Mouse (Mus musculus) erythroblast, adult 5-6 weeks (primary cell): ENCODE results near the gene Zbtb22. TPM values are rescaled to one million over a fixed set of nuclear protein-coding genes. Genes with fewer than 3 reads are reported as not detected.

Experiments
- ATAC-seq: replicated peaks from 2 replicates; pipeline ENCODE4 v1.8.0; 2016; ENCODE audit warnings: moderate number of reproducible peaks, mild to moderate bottlenecking, moderate TSS enrichment, inconsistent platforms; ENCODE audit not compliant: poor library complexity, low FRiP score, severe bottlenecking
- total RNA-seq, 2 experiments: library from RNA; stranded (forward) in 1 of 2; stranded (reverse) in 1 of 2; fragments of 150-400 nt in 1 of 2; fragments of 200-764, 138-1000 nt in 1 of 2; gene quantifications; 2 replicates each; pipeline versions ENCODE4 v1.2.3 to v1.2.4; 2015 to 2017; ENCODE audit warnings: low replicate concordance in 2 of 2

Zbtb22 gene
- total RNA-seq, 2 experiments from 2014 or later, result 7.9 to 8.8 TPM

GRCm38 (mm10) chr17:33957493-33957892 is 41.8 kb downstream of the Zbtb22 start:
- no peak for ATAC-seq

- ATAC-seq, result no peak
These were observed 42.7 kb downstream of the Zbtb22 start for GRCm38 (mm10) chr17:33958451-33958850.

- no peak for ATAC-seq
These were observed 43.4 kb downstream of the Zbtb22 start for GRCm38 (mm10) chr17:33959135-33959534.

GRCm38 (mm10) chr17:33959948-33960347 is 44.2 kb downstream of the Zbtb22 start:
- no peak for ATAC-seq

- ATAC-seq, result no peak
These were observed 47.2 kb downstream of the Zbtb22 start for GRCm38 (mm10) chr17:33962876-33963275.

- no peak for ATAC-seq
These were observed 49.6 kb downstream of the Zbtb22 start for GRCm38 (mm10) chr17:33965082-33965845.

- ATAC-seq, result no peak
These were observed 50.3 kb downstream of the Zbtb22 start for GRCm38 (mm10) chr17:33965846-33966550.

- ATAC-seq, result peak; percentile 88
These were observed 52.8 kb downstream of the Zbtb22 start for GRCm38 (mm10) chr17:33968489-33968888.

Other genes starting within 250 kb of the Zbtb22 start
- 1,242 and 1,297 TPM in 2 replicates for gene Hnrnpm, start 229.0 kb upstream of the Zbtb22 start, total RNA-seq (2015; ENCODE audit: low replicate concordance)
- gene Hnrnpm, start 229.0 kb upstream of the Zbtb22 start, total RNA-seq (2017; ENCODE audit: low replicate concordance), result 1,014 and 1,409 TPM in 2 replicates
- gene March2, start 197.2 kb upstream of the Zbtb22 start, total RNA-seq (2015; ENCODE audit: low replicate concordance), result 910 and 992 TPM in 2 replicates
- gene March2, start 197.2 kb upstream of the Zbtb22 start, total RNA-seq (2017; ENCODE audit: low replicate concordance), result 1,070 and 1,140 TPM in 2 replicates
- 43.9 and 50.9 TPM in 2 replicates for gene Rab11b, start 155.4 kb upstream of the Zbtb22 start, total RNA-seq (2015; ENCODE audit: low replicate concordance)
- gene Rab11b, start 155.4 kb upstream of the Zbtb22 start, total RNA-seq (2017; ENCODE audit: low replicate concordance), result 28.1 and 36.7 TPM in 2 replicates
- gene Angptl4, start 134.1 kb upstream of the Zbtb22 start, total RNA-seq (2015; ENCODE audit: low replicate concordance), result 0.96 and 1.5 TPM in 2 replicates
- 1.1 and 4.3 TPM in 2 replicates for gene Angptl4, start 134.1 kb upstream of the Zbtb22 start, total RNA-seq (2017; ENCODE audit: low replicate concordance)
- gene Kank3, start 105.4 kb upstream of the Zbtb22 start, total RNA-seq (2015; ENCODE audit: low replicate concordance), result not detected in 2 replicates
- 0.42 and 1.3 TPM in 2 replicates for gene Kank3, start 105.4 kb upstream of the Zbtb22 start, total RNA-seq (2017; ENCODE audit: low replicate concordance)
- 216 and 275 TPM in 2 replicates for gene Rps28, start 91.3 kb upstream of the Zbtb22 start, total RNA-seq (2015; ENCODE audit: low replicate concordance)
- gene Rps28, start 91.3 kb upstream of the Zbtb22 start, total RNA-seq (2017; ENCODE audit: low replicate concordance), result 302 and 335 TPM in 2 replicates
- gene Ndufa7, start 91.3 kb upstream of the Zbtb22 start, total RNA-seq (2015; ENCODE audit: low replicate concordance), result 50.6 and 57.5 TPM in 2 replicates
- 35.4 and 46.6 TPM in 2 replicates for gene Ndufa7, start 91.3 kb upstream of the Zbtb22 start, total RNA-seq (2017; ENCODE audit: low replicate concordance)
- 3.1 and 3.3 TPM in 2 replicates for gene Cd320, start 72.8 kb upstream of the Zbtb22 start, total RNA-seq (2015; ENCODE audit: low replicate concordance)
- not detected in 2 replicates for gene Cd320, start 72.8 kb upstream of the Zbtb22 start, total RNA-seq (2017; ENCODE audit: low replicate concordance)
- gene Gm7029, start 42.1 kb upstream of the Zbtb22 start, total RNA-seq (2015; ENCODE audit: low replicate concordance), result not detected in 2 replicates
- gene Gm7029, start 42.1 kb upstream of the Zbtb22 start, total RNA-seq (2017; ENCODE audit: low replicate concordance), result not detected in 2 replicates
- gene Kifc1, start 25.2 kb upstream of the Zbtb22 start, total RNA-seq (2015; ENCODE audit: low replicate concordance), result 5.0 and 17.6 TPM in 2 replicates
- gene Kifc1, start 25.2 kb upstream of the Zbtb22 start, total RNA-seq (2017; ENCODE audit: low replicate concordance), result 47.5 and 80.7 TPM in 2 replicates
- not detected in 2 replicates for gene Platr17, start 10.8 kb upstream of the Zbtb22 start, total RNA-seq (2015; ENCODE audit: low replicate concordance)
- 9.7 TPM in 1 of 2 replicates, not detected in the other for gene Platr17, start 10.8 kb upstream of the Zbtb22 start, total RNA-seq (2017; ENCODE audit: low replicate concordance)
- 12.1 and 14.2 TPM in 2 replicates for gene Daxx, start 6.5 kb upstream of the Zbtb22 start, total RNA-seq (2015; ENCODE audit: low replicate concordance)
- 20.4 and 21.7 TPM in 2 replicates for gene Daxx, start 6.5 kb upstream of the Zbtb22 start, total RNA-seq (2017; ENCODE audit: low replicate concordance)
- gene Tapbp, start within 50 bp of the Zbtb22 start, total RNA-seq (2015; ENCODE audit: low replicate concordance), result 30.7 and 30.9 TPM in 2 replicates
- gene Tapbp, start within 50 bp of the Zbtb22 start, total RNA-seq (2017; ENCODE audit: low replicate concordance), result 34.3 and 39.6 TPM in 2 replicates
- 5.2 and 6.1 TPM in 2 replicates for gene Rgl2, start 13.6 kb downstream of the Zbtb22 start, total RNA-seq (2015; ENCODE audit: low replicate concordance)
- gene Rgl2, start 13.6 kb downstream of the Zbtb22 start, total RNA-seq (2017; ENCODE audit: low replicate concordance), result 5.6 and 9.7 TPM in 2 replicates
- gene Pfdn6, start 24.4 kb downstream of the Zbtb22 start, total RNA-seq (2015; ENCODE audit: low replicate concordance), result 15.9 and 38.0 TPM in 2 replicates
- gene Pfdn6, start 24.4 kb downstream of the Zbtb22 start, total RNA-seq (2017; ENCODE audit: low replicate concordance), result 22.9 TPM in 2 replicates
- gene Wdr46, start 24.8 kb downstream of the Zbtb22 start, total RNA-seq (2015; ENCODE audit: low replicate concordance), result 4.0 and 15.9 TPM in 2 replicates
- gene Wdr46, start 24.8 kb downstream of the Zbtb22 start, total RNA-seq (2017; ENCODE audit: low replicate concordance), result 7.5 and 8.5 TPM in 2 replicates
- gene B3galt4, start 35.6 kb downstream of the Zbtb22 start, total RNA-seq (2015; ENCODE audit: low replicate concordance), result not detected in 2 replicates
- gene B3galt4, start 35.6 kb downstream of the Zbtb22 start, total RNA-seq (2017; ENCODE audit: low replicate concordance), result 0.70 and 0.94 TPM in 2 replicates
- 8.2 and 11.3 TPM in 2 replicates for gene Vps52, start 39.9 kb downstream of the Zbtb22 start, total RNA-seq (2015; ENCODE audit: low replicate concordance)
- 13.0 and 17.0 TPM in 2 replicates for gene Vps52, start 39.9 kb downstream of the Zbtb22 start, total RNA-seq (2017; ENCODE audit: low replicate concordance)
- gene Rps18, start 40.1 kb downstream of the Zbtb22 start, total RNA-seq (2015; ENCODE audit: low replicate concordance), result 758 and 917 TPM in 2 replicates
- 207 and 301 TPM in 2 replicates for gene Rps18, start 40.1 kb downstream of the Zbtb22 start, total RNA-seq (2017; ENCODE audit: low replicate concordance)
- gene H2-K1, start 84.4 kb downstream of the Zbtb22 start, total RNA-seq (2015; ENCODE audit: low replicate concordance), result 177 and 273 TPM in 2 replicates
- 97.6 and 121 TPM in 2 replicates for gene H2-K1, start 84.4 kb downstream of the Zbtb22 start, total RNA-seq (2017; ENCODE audit: low replicate concordance)
- 1.9 and 9.2 TPM in 2 replicates for gene Ring1, start 108.8 kb downstream of the Zbtb22 start, total RNA-seq (2015; ENCODE audit: low replicate concordance)
- 2.0 and 2.8 TPM in 2 replicates for gene Ring1, start 108.8 kb downstream of the Zbtb22 start, total RNA-seq (2017; ENCODE audit: low replicate concordance)
- 26.5 and 50.7 TPM in 2 replicates for gene H2-Ke6, start 112.2 kb downstream of the Zbtb22 start, total RNA-seq (2015; ENCODE audit: low replicate concordance)
- 15.0 and 17.8 TPM in 2 replicates for gene H2-Ke6, start 112.2 kb downstream of the Zbtb22 start, total RNA-seq (2017; ENCODE audit: low replicate concordance)
- gene Slc39a7, start 115.8 kb downstream of the Zbtb22 start, total RNA-seq (2015; ENCODE audit: low replicate concordance), result not detected in 2 replicates
- gene Slc39a7, start 115.8 kb downstream of the Zbtb22 start, total RNA-seq (2017; ENCODE audit: low replicate concordance), result 11.5 and 16.6 TPM in 2 replicates
- 7.1 and 8.3 TPM in 2 replicates for gene Rxrb, start 115.9 kb downstream of the Zbtb22 start, total RNA-seq (2015; ENCODE audit: low replicate concordance)
- gene Rxrb, start 115.9 kb downstream of the Zbtb22 start, total RNA-seq (2017; ENCODE audit: low replicate concordance), result 10.7 and 12.0 TPM in 2 replicates
- gene Col11a2, start 123.5 kb downstream of the Zbtb22 start, total RNA-seq (2015; ENCODE audit: low replicate concordance), result 1.3 TPM in 1 of 2 replicates, not detected in the other
- 4.3 and 7.0 TPM in 2 replicates for gene Col11a2, start 123.5 kb downstream of the Zbtb22 start, total RNA-seq (2017; ENCODE audit: low replicate concordance)
- gene H2-Oa, start 176.4 kb downstream of the Zbtb22 start, total RNA-seq (2015; ENCODE audit: low replicate concordance), result 0.84 and 7.9 TPM in 2 replicates
- 1.1 TPM in 1 of 2 replicates, not detected in the other for gene H2-Oa, start 176.4 kb downstream of the Zbtb22 start, total RNA-seq (2017; ENCODE audit: low replicate concordance)
- gene H2-DMa, start 203.6 kb downstream of the Zbtb22 start, total RNA-seq (2015; ENCODE audit: low replicate concordance), result 15.9 and 37.5 TPM in 2 replicates
- gene H2-DMa, start 203.6 kb downstream of the Zbtb22 start, total RNA-seq (2017; ENCODE audit: low replicate concordance), result 11.7 and 13.3 TPM in 2 replicates
- 36.1 and 75.0 TPM in 2 replicates for gene Brd2, start 206.7 kb downstream of the Zbtb22 start, total RNA-seq (2015; ENCODE audit: low replicate concordance)
- gene Brd2, start 206.7 kb downstream of the Zbtb22 start, total RNA-seq (2017; ENCODE audit: low replicate concordance), result 114 and 135 TPM in 2 replicates
- gene H2-DMb2, start 227.4 kb downstream of the Zbtb22 start, total RNA-seq (2015; ENCODE audit: low replicate concordance), result 2.5 TPM in 1 of 2 replicates, not detected in the other
- 3.2 and 3.6 TPM in 2 replicates for gene H2-DMb2, start 227.4 kb downstream of the Zbtb22 start, total RNA-seq (2017; ENCODE audit: low replicate concordance)
- gene H2-DMb1, start 237.2 kb downstream of the Zbtb22 start, total RNA-seq (2015; ENCODE audit: low replicate concordance), result 6.1 and 9.6 TPM in 2 replicates
- 7.1 and 15.8 TPM in 2 replicates for gene H2-DMb1, start 237.2 kb downstream of the Zbtb22 start, total RNA-seq (2017; ENCODE audit: low replicate concordance)